Mouse (Mus musculus): Measurements from ENCODE around the gene Nucb1.
"Not testable (repeated sequence)": the region's sequence is repeated elsewhere in the genome, so short reads cannot be mapped to it uniquely, and the experiment has no call there.

Gene Nucb1

DNA sequence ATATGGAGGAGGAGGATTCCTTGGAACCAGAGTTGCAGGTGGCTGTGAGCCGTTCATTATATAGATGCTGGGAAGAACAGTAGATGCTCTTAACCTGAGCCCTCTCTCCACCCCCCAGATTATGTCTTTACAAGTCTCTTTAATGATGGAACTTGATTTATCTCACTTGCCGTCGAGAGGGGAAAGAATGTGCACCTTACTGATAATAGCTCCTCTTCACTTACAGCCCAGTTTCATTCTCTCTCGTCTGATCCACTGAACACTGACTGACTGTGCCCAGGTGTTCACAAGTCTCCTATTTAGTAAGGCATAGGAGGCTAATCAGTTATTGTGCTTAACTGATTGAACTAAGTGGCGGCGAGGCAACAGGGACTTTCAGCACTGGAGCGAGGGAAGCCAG lies 20.6 kb downstream of the Nucb1 start:
- DNase-seq (ENCODE audit: low read depth, low spot score): no peak

DNA sequence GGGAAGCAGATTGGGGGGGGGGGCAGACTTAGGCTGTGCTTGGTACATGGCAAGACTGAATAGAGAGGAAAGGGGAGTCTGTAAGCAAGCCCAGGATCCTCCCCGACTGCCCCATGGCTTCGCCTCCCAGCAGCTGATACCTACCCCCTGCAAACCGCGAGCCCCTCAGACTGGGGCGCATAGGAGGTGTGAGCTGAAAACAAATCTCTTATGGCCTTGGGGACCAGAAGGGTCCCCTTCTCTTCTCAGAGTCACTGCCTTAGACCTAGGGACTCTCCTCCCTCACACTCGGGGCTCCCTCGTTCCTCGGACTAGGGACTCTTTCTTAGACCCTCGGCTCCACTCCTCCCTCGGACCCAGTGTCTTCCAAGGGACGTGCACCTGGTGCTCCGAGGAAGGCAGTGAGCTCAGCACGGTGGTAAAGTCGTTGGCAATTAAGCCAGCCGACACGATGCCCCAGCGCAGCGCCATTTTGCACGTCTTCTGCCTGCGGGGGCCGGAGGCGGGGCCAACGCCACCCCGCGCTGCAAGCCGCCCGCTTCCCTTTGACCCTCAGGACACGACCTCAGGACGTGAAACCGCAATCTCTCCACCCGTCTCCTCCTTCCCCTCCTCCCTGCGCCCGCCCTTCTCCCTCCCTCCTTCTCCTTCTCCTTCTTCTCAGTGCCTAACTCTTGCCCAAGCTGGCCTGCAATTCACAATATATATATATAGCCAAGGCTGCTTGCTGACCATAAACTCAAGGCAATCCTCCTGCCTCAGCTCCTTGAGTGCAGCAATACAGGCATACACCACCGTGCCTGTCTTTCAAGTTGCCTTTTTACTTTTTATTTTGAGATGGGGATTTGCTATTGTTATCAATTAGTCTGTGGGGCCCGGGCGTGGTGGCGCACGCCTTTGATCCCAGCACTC lies 21.7 kb downstream of the Nucb1 start, which contains the start of gene Dhdh:
Dhdh (minus strand) TSS at position 513 of the 912 bp plus-strand sequence.
- DNase-seq (ENCODE audit: low read depth, low spot score): no peak

- no peak for DNase-seq (ENCODE audit: low read depth, low spot score)
Measured at GRCm38 (mm10) chr7:45487861-45488292, 22.3 kb downstream of the Nucb1 start.

GRCm38 (mm10) chr7:45486761-45487415 lies 23.3 kb downstream of the Nucb1 start, which contains the start of gene Gm45808:
Gene Gm45808 (minus strand): TSS chr7:45486811.
- no peak for DNase-seq (ENCODE audit: low read depth, low spot score)

GRCm38 (mm10) chr7:45486158-45486557 lies 24.0 kb downstream of the Nucb1 start:
- DNase-seq (ENCODE audit: low read depth, low spot score): no peak

DNA sequence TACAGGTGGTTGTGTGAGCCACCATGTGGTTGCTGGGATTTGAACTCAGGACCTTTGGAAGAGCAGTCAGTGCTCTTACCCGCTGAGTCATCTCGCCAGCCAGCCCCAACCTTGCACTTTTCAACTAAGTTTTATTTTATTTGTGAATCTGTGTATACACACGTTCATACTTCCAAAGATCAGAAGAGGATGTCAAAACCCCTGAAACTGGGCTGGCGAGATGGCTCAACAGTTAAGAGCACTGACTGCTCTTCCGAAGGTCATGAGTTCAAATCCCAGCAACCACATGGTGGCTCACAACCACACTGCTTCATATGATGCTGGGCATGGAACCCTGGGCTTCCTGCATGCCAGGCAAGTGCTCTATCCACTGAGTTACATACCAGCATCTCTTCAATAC lies 25.2 kb downstream of the Nucb1 start:
- DNase-seq (ENCODE audit: low read depth, low spot score): not testable (repeated sequence)

- DNase-seq (ENCODE audit: low read depth, low spot score): no peak
Measured at GRCm38 (mm10) chr7:45482166-45482565, 28.0 kb downstream of the Nucb1 start.

DNA sequence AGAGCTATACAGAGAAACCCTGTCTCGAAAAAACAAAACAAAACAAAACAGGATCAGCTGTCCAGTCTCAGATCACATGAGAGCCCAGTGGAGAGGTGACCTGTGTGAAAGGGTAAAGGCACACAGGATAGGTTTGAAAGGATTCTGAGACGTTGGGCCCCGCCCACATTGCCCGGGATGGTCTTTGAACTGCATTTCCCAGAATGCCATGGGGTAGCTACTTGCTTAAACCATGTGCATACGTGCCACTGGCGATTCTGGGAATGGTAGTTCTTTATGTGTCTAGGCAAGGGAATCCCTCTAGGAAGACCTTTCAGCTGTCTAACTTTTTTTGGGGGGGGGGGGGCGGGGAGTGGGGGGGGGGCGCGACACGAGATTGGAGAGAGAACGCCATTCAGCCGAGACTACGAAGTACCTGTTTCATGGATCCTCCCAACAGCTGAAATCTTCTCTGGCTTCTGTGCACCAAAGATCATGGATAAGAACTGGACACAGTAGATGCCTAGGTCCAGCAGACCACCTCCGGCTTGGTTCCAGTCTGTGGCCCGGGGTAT lies 28.8 kb downstream of the Nucb1 start, which contains the start of gene Tulp2:
Tulp2 (plus strand) TSS at position 504 of the 554 bp plus-strand sequence.
- no peak for DNase-seq (ENCODE audit: low read depth, low spot score)

- DNase-seq (ENCODE audit: low read depth, low spot score): not testable (repeated sequence)
Measured at GRCm38 (mm10) chr7:45480310-45480709, 29.9 kb downstream of the Nucb1 start.

DNA sequence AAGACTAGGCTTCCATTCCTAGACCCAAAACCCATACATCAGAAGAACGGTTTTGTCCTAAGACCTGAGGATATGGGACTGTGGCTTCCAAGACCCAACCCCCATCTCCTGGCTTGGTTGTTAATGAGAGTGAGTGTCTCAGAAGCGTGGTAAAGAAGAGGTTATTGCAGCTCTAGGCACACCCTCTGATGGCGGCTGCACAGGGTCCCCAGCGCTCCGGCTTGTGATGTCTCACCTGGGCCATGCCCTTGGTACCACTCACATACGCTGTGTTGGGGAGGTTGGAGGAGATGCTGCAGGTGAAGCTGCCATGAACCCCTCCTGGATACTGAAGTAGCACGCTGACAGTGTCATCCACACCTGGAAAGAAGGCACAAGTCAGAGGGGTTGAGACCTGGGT lies 31.4 kb downstream of the Nucb1 start:
- no peak for DNase-seq (ENCODE audit: low read depth, low spot score)

- DNase-seq (ENCODE audit: low read depth, low spot score): no peak
Measured at GRCm38 (mm10) chr7:45477003-45477402, 33.2 kb downstream of the Nucb1 start.

- DNase-seq (ENCODE audit: low read depth, low spot score): no peak
Measured at GRCm38 (mm10) chr7:45476453-45476852, 33.8 kb downstream of the Nucb1 start.

GRCm38 (mm10) chr7:45475291-45475969 lies 34.8 kb downstream of the Nucb1 start:
- DNase-seq (ENCODE audit: low read depth, low spot score): no peak

DNA sequence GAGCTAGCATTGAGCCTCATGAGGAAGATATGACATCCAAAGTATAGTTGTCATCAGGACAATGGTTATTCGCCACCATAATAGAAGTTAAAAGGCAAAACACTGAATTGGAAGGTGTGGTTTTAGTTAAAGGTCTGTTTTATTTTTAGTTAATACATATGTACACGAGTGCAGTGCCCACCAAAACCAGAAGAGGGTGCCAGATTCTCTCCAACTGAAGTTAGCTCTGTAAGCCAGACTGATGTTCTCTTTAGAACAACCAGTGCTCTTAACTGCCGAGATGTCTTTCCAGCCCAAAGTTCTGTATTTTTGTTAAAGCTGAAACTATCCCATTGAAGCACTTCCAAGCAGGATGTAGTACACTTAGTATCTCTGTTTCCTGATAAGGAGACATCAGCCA lies 39.3 kb downstream of the Nucb1 start:
- no peak for DNase-seq (ENCODE audit: low read depth, low spot score)

GRCm38 (mm10) chr7:45467090-45467670 lies 43.0 kb downstream of the Nucb1 start:
- no peak for DNase-seq (ENCODE audit: low read depth, low spot score)

DNA sequence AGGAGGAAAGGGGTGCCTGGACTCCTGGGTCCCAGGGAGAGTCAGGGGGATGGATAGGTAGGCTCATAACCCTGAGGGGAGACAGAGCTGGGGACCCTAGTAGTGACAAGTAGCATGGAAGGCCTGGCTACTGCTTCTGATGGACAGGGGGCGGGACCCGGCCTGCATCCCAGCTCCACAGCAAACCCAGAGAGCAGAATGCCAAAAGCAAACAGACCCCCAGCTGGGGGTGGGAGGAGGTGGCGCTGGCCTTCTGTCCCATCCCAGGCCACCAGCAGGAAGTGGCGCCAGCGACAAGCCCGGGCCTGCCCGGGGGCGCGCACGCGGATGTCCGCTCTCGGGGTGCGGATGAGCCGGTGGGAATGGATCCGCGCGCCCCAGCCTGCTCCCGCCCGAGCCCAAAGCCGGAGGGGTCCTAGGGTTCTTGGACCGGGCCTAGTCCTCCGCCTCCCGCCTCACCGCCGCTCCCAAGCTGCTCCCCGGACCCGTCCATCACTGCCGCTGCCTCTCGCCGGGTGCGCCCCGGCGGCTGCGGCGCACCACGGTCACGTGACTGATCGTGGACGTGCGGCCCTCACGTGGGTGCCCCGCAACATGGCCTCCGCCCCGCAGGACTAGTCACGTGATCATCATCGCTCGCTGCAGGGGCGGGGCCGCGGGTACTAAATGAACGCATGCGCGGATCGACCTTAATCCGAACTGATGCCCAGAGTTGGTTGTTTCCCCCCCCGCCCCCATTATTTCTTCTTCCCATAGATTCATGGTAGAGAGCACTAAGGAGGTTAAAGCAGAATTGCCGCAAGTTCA lies 43.7 kb downstream of the Nucb1 start, which contains the start of gene Bax:
Bax (minus strand) TSS at position 616 of the 807 bp plus-strand sequence.
- peak; percentile 91 for DNase-seq (ENCODE audit: low read depth, low spot score)

DNA sequence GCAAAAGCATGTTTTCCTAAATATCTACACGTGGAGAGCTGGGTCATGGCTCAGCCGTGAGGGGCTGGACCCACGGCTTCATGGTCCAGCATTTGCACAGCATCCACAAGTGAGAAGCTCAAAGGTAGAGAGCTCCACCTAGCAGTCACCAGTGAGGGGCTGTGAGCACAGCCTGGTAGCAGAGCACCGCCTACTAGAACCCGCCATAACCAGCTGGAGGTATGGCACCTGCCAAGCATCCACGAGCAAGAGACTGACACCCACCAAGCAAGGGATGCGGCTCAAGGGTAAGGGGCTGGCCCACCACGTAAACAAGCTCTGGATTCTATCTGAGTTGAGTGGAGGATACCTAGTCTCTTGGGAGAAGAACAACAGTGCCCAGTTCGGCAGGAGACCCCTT lies 44.7 kb downstream of the Nucb1 start:
- no peak for DNase-seq (ENCODE audit: low read depth, low spot score)

- DNase-seq (ENCODE audit: low read depth, low spot score): no peak
Measured at GRCm38 (mm10) chr7:45465112-45465511, 45.1 kb downstream of the Nucb1 start.

GRCm38 (mm10) chr7:45463987-45464778 lies 46.0 kb downstream of the Nucb1 start:
- no peak for DNase-seq (ENCODE audit: low read depth, low spot score)

Measured in brain, embryonic 18.5 days (tissue).